Mouse (Mus musculus): ENCODE measurements around the gene Slc25a31. TPM values are rescaled to one million over a fixed set of nuclear protein-coding genes. Genes with fewer than 3 reads are reported as not detected.

The Slc25a31 gene
- total and polyA plus RNA-seq, 3 experiments, result not detected

- TF ChIP-seq RCOR1 (IDR thresholded peaks at IDR 0.05; ENCODE audit: low read depth, low read length) (no peak), SMC3 (IDR thresholded peaks at IDR 0.05; ENCODE audit: low read depth, low read length) (no peak), POLR2AphosphoS5 (IDR thresholded peaks at IDR 0.05; ENCODE audit: borderline replicate concordance, low read depth, low read length) (no peak), E2F4 (IDR thresholded peaks at IDR 0.05; ENCODE audit: borderline replicate concordance, low read depth, low read length) (no peak), SIN3A (IDR thresholded peaks at IDR 0.05; ENCODE audit: low read length) (no peak), TAL1 (IDR thresholded peaks at IDR 0.05; ENCODE audit: low read length) (no peak), JUND (IDR thresholded peaks at IDR 0.05; ENCODE audit: low read depth, low read length) (no peak), EP300 (IDR thresholded peaks at IDR 0.05; ENCODE audit: low read depth in 1 of 2, low read length in 2 of 2) (no peak), USF1 (IDR thresholded peaks at IDR 0.05; ENCODE audit: low read depth, low read length) (no peak), ZC3H11A (IDR thresholded peaks at IDR 0.05; ENCODE audit: low read depth, low read length) (no peak)
- H3K9me3 ChIP-seq (replicated peaks; ENCODE audit: insufficient read depth, low read length), result no peaks in the 10 kb centered on the region
- H3K4me3 ChIP-seq (ENCODE audit: control insufficient read depth in 1 of 2, insufficient read depth in 1 of 2, low read depth in 2 of 2, low read length in 2 of 2), result no peak overlapping the region
- no peak overlapping the region for H3K27ac ChIP-seq (ENCODE audit: control insufficient read depth, low read depth, low read length)
- no peak overlapping the region for H3K9ac ChIP-seq (ENCODE audit: control insufficient read depth, low read depth, low read length, poor library complexity, severe bottlenecking)
- H3K79me2 ChIP-seq (ENCODE audit: control insufficient read depth, insufficient read depth, low read length, poor library complexity), result no peaks in the 10 kb centered on the region
- H3K27me3 ChIP-seq (ENCODE audit: control insufficient read depth in 1 of 2, insufficient read depth in 2 of 2, low read length in 2 of 2), result no peaks in the 10 kb centered on the region
- H3K36me3 ChIP-seq (ENCODE audit: control insufficient read depth in 1 of 2, insufficient read depth in 2 of 2, low read length in 2 of 2), result peaks cover 0 to 2% of the 10 kb centered on the region in 2 experiments; a peak in 1 of 4 replicates
- no peaks in the 10 kb centered on the region for H3K4me1 ChIP-seq (ENCODE audit: control insufficient read depth in 1 of 2, insufficient read depth in 2 of 2, low read length in 2 of 2)
- DNase-seq (ENCODE audit: low read depth, low spot score), result no peak
Measured at GRCm38 (mm10) chr3:40674873-40675405, 33.7 kb upstream of the Slc25a31 start.

- Histone ChIP-seq H3K9me3 (replicated peaks; ENCODE audit: insufficient read depth, low read length) (no peaks in the 10 kb centered on the region), H3K36me3 (ENCODE audit: control insufficient read depth in 1 of 2, insufficient read depth in 2 of 2, low read length in 2 of 2) (peaks cover 0 to 2% of the 10 kb centered on the region in 2 experiments; a peak in 1 of 4 replicates), H3K9ac (ENCODE audit: control insufficient read depth, low read depth, low read length, poor library complexity, severe bottlenecking) (no peak overlapping the region), H3K79me2 (ENCODE audit: control insufficient read depth, insufficient read depth, low read length, poor library complexity) (no peaks in the 10 kb centered on the region), H3K27ac (ENCODE audit: control insufficient read depth, low read depth, low read length) (no peak overlapping the region), H3K4me1 (ENCODE audit: control insufficient read depth in 1 of 2, insufficient read depth in 2 of 2, low read length in 2 of 2) (no peaks in the 10 kb centered on the region), H3K27me3 (ENCODE audit: control insufficient read depth in 1 of 2, insufficient read depth in 2 of 2, low read length in 2 of 2) (no peaks in the 10 kb centered on the region), H3K4me3 (ENCODE audit: control insufficient read depth in 1 of 2, insufficient read depth in 1 of 2, low read depth in 2 of 2, low read length in 2 of 2) (no peak overlapping the region)
- DNase-seq (ENCODE audit: low read depth, low spot score), result no peak
- TF ChIP-seq CTCF (IDR thresholded peaks at IDR 0.05 in 2 of 3, conservative IDR thresholded peaks at IDR 0.05 in 1 of 3; ENCODE audit: control insufficient read depth in 1 of 3, insufficient read depth in 1 of 3, low read depth in 2 of 3, low read length in 3 of 3, poor library complexity in 1 of 3, severe bottlenecking in 1 of 3), result no peak
- no peak for TF ChIP-seq MAZ (IDR thresholded peaks at IDR 0.05; ENCODE audit: low read depth, low read length)
- no peak for TF ChIP-seq SMC3 (IDR thresholded peaks at IDR 0.05; ENCODE audit: low read depth, low read length)
- TF ChIP-seq KAT2A (conservative IDR thresholded peaks at IDR 0.05; ENCODE audit: low read depth, low read length), result no peak
- no peak for TF ChIP-seq MXI1 (IDR thresholded peaks at IDR 0.05; ENCODE audit: low read depth, low read length)
- no peak for TF ChIP-seq HCFC1 (IDR thresholded peaks at IDR 0.05; ENCODE audit: low read depth, low read length)
- no peak for TF ChIP-seq USF1 (IDR thresholded peaks at IDR 0.05; ENCODE audit: low read depth, low read length)
- no peak for TF ChIP-seq ZKSCAN1 (IDR thresholded peaks at IDR 0.05; ENCODE audit: low read depth, low read length)
- TF ChIP-seq JUND (IDR thresholded peaks at IDR 0.05; ENCODE audit: low read depth, low read length), result no peak
- TF ChIP-seq NRF1 (IDR thresholded peaks at IDR 0.05; ENCODE audit: insufficient read depth, low read depth, low read length, poor library complexity, severe bottlenecking), result no peak
- TF ChIP-seq ZNF384 (IDR thresholded peaks at IDR 0.05; ENCODE audit: low read depth, low read length), result no peak
- TF ChIP-seq POLR2AphosphoS2 (IDR thresholded peaks at IDR 0.05; ENCODE audit: low read length), result no peak
- no peak for TF ChIP-seq TCF12 (IDR thresholded peaks at IDR 0.05; ENCODE audit: low read depth, low read length)
- no peak for TF ChIP-seq EP300 (IDR thresholded peaks at IDR 0.05; ENCODE audit: low read depth in 1 of 2, low read length in 2 of 2)
- no peak for TF ChIP-seq MEF2A (IDR thresholded peaks at IDR 0.05; ENCODE audit: extremely low read depth, insufficient replicate concordance, low read depth, low read length, poor library complexity, severe bottlenecking)
- TF ChIP-seq GATA1 (IDR thresholded peaks at IDR 0.05; ENCODE audit: low read depth, low read length), result no peak
- no peak for TF ChIP-seq TBP (IDR thresholded peaks at IDR 0.05; ENCODE audit: low read depth, low read length)
- no peak for TF ChIP-seq GABPA (IDR thresholded peaks at IDR 0.05; ENCODE audit: low read depth, low read length)
- no peak for TF ChIP-seq CHD1 (IDR thresholded peaks at IDR 0.05; ENCODE audit: low read depth, low read length)
- TF ChIP-seq ETS1 (IDR thresholded peaks at IDR 0.05; ENCODE audit: low read depth, low read length), result no peak
Measured at GRCm38 (mm10) chr3:40678856-40679255, 29.8 kb upstream of the Slc25a31 start.

Data from MEL (cell line).